Mouse (Mus musculus) retina, embryonic 14.5 days (tissue): ENCODE results near the gene Nr6a1.
A peak's percentile ranks its signal among the peaks of the same experiment; 100 is the strongest.

ENCODE experiments used
- DNase-seq: peaks from one replicate; pipeline ENCODE4 v3.0.0-alpha.2; 2015; ENCODE audit warnings: low spot score

The Nr6a1 gene

DNA sequence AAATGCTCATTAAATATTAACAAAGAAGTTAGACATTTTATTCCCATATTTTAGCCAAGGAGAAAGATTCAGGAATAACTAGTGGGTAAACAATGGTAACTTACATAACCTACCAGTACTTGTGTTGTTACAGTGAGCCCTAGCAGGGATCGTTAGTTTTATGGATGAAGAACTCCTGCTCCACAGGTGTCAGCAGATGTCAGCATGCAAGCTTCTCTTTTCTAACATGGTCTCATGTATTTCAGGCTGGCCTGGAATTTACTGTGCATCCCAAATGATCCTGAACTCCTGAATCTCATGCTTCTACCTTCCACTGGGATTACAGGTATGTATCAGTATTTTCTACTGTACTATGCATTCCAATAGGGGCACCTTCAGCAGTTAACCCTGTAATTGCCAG is 54.8 kb downstream of the Nr6a1 start:
- DNase-seq: no peak

DNA sequence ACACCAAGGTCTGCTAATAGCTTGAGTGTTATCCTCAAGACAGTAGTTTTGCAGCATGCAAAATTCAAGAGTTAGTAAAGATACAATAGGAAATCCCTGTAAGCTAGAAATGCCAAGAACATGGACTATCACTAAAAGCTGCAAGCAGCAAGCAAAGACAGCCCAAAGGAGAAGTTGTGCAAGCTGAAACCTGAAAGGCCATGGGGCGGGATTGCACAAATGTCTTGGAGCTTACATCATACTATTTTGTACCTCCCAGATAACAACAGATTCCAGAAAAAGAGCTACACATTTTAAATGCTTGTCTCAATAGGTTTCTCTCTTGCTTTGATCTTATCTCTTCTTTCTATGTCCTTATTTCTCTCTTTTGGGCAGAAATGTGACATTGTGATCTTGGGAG is 60.8 kb downstream of the Nr6a1 start:
- no peak for DNase-seq

DNA sequence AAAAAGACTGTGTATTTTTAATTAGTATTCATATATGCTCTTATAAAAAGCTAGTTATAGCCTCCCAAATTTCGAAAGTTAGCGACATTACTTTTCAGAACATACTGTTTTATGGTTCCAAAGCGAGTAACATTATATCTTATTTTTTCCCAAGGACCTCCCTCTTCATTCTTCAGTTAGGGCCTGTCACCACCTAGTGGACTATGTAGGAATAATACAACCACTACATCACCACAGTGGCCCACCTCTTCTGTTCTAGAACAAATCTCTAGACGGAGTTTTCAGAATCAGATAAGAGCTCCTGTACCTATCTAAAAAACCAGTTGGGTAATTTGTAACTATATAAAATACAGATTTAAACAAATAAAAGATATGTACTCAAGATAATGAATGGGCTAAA is 63.5 kb downstream of the Nr6a1 start:
- peak; percentile 78 for DNase-seq

DNA sequence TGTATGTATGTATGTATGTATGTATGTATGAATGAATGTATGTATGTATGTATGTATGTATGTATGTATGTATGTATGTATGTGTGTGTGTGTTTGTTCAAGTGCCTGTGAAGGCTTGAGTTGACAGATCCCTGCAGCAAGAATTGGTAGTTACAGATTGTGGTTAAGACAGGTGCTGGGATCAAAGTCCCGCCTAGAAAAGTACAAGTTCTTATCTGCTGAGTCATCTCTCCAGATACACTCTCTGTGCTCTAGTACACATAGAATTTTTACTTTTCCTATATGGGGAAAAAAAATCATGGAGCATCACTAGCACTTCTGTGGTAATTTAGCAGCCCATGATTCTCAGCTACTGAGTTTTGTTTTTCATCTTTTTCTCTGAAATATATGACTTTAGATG is 75.7 kb downstream of the Nr6a1 start:
- no peak for DNase-seq

DNA sequence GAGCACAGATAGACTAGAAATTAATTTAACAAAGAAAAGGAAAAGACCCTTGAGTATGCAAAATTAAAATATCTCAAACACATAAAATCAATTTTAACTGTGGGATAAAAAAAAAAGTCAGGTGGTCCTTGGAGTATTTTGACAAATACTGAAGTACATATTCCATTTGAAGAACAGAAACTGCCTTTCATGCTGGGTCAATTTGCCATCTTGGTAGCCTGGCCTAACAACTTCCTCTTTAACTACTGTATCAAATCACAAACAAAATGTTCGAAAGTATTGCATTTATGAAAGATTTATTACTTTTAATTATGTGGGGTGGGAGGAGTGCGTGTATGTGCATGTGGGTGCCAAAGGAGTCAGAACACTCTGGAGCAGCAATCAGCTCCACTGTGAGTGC is 81.2 kb downstream of the Nr6a1 start:
- no peak for DNase-seq

DNA sequence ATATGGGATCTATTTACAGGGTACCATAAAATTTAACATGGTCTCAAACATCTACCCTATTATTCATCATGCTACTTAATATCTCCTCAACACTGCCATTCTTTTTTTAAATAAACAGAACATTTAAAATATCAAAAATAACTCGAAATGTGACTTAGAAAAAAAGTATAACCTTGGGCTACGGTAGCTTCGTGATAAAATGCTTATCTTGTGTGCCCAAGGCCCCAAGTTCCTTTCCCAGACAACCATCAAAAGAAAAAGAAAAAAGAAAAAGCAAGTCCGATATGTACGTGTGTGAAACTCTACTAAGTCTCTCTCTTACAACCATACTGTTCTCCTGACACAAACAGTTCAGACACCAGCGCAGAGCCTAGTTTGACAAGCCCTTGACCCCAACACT is 92.0 kb downstream of the Nr6a1 start:
- DNase-seq: no peak

DNA sequence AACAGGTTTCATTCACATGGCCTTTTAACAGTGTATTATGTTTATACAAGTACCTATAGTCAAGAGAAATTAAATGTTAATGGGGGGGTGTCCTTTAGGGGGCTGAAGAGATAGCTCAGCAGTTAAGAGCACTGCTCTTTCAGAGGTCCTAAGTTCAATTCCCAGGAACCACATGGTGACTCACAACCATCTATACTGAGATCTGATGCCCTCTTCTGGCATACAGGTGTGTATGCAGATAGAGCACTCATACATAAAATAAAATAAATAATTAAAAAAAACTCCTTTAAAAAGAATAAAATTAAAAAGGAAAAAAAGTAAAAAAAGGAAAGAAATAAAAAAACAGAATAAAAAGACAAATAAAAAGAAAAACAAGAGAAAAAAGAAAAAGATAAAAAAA is 95.5 kb downstream of the Nr6a1 start:
- DNase-seq: peak; percentile 13

DNA sequence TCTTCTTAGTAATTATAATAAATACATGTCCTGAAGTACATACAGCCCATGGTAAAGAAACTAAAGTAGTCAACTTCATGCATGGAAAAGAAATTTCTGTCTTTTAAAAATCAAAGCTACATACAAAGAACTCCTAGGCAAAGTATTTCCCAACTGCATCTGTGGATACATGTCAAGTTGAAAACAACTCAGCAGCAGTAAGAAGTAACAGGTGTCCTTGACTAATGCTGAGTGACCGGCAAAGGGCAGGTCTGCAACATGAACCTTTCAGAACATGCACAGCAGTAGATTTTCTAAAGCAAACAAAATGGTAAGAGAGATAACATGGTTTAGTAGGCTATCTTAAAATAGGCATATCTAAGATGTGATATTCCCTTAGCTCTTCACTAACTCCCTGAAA is 98.0 kb downstream of the Nr6a1 start:
- DNase-seq: no peak

DNA sequence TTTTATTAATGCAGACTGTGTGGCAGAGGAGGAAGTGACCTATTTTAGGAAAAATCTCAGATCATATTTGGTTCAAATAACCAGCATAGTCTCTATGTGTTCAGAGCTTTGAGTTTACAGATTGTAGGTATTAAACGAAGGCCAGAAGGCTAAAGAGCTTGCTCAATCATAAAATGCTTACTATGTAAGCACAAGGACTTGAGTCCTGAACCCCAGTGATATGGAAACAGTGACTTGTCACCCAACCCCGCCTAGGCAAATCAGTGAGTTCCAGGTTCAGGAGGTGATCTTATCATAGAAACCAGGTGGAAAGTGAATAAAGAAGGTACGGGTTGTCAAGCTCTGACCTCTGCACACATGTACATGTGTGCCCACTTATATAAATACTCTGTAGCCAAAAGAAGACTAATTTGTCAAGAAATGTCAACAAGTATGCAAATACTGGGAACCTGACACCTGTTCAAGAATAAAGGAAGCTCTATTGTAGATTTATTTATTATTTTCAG is 99.6 kb downstream of the Nr6a1 start:
- DNase-seq: no peak

DNA sequence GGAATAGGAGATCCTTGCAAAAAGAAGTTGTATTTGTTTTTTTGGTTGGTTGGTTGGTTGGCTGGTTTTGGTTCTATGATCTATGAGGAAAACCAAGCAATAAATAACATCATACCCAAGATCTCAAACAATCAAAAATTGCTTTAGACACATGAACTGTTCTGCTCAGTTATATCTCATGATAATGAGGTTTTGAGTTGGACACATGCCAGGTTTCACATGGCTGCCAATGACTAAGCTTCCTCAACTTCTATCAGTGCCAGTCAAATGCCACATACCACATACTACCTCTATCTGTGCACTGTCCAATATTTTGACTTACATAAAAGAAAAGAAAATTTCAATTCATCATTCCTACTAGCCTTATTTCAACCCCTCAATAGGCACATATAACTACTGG is 101.3 kb downstream of the Nr6a1 start:
- DNase-seq: peak; percentile 40

DNA sequence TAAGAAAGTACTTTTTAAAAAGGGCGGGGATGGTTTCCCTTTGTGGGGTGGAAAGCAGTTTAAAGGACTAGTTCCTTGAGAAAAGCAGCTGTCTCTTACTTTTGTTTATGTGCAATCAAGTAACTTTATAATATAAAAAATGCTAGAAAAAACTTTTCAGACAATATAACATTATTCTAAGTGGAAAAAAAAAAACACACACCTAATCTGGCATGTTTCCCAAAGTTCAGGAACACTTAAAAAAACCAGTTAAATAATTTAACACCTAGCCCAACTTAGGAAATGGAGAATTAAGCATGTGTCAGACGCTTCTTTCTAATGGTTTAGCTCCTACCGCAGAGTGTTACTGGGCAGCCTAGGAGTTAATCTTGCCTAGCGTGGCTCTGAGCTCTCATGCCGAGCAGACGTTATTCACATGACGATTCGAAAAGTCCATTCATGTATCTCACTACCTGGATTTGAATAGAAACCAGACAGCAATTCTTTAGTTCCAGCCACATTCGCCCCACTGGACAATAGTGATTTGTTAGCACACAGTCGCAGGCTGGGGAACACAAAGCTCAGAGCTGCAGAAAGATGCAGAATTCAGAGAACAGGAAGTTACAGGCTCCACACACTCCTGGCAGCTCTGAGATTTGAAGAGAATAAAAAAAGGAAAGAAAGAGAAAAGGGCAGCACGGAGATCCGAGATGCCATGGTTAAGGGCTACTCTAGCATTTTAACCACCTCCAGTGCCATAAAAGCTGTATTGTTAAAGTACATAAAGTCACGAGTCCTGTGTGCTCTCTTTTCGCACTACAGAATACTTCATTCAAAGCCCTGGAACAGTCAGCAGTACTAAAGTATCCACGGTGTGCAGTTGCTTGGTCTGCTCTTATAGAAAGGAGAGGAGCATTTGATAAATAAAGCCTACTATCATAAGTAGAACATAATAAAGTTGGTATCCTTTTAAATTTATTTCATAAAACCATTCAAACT is 102.4 kb downstream of the Nr6a1 start:
- DNase-seq: peak; percentile 71

DNA sequence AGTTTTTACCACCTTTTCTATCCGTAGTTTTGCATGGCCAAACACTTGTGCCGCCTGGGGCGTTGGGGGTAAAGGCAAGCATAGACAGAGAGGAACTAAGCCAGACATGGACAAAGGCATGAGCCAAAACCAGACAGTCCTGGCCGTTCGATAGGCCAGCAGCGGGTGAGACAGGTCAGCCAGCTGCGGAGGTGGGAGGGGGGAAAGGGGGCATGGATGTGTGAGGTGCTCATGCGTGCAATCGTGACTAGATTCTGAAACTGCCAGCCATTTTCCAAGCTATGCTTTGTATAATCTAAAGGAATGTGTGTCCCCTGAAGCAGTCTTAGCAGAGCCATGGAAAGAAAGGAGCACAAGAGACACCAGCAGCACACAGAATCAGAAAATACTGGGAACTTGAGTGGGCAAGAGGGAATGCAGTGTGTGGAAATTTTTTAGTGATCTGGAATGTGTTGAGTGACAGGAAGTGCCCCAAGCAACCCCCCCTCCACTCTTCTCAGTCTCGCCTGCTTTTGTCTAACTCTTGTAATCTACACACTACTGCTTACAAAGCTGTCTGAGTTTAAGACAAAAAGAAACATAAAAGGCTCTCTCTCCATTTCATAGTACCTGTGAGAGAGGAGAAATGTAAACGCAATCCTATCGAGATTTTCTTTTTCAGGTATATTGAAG is 103.4 kb downstream of the Nr6a1 start:
- DNase-seq: peak; percentile 83

DNA sequence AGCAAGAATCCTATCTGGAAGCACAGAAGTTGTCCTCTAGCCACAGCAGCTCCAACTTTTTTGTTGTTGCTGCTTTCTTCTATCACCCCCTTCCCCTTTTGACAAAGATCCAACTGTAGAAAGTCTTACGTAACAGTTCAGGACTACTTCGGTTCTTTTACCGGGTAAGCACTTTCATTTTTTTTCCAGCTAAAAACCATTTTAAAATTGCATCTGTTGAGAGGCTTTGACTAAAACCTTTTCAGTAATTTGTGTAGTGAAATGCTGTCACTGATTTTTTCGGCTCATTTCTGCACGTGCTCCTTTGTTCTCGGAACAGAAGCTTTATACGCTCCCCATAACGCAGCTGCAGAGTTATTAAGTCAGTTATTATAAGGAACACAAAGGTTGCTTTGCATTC is 104.1 kb downstream of the Nr6a1 start:
- DNase-seq: no peak

DNA sequence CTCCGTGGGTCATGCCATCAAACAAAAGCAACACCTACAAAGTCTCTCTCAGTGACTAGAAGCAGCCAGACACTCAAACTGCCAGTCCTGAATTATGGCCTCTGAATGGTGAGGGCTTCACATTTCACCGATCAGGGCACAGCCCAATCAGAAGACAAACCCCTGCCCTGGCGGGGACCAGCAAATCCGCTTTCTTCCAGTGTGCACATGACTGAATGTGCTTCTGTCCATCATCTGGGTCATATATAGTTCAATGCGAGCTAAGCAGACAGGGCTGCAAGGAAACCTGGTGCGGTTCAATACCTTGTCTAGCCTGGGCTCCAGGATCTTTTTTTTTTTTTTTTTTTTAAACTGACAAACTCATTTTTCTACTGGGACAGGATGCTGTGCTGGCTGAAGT is 104.5 kb downstream of the Nr6a1 start:
- peak; percentile 89 for DNase-seq

DNA sequence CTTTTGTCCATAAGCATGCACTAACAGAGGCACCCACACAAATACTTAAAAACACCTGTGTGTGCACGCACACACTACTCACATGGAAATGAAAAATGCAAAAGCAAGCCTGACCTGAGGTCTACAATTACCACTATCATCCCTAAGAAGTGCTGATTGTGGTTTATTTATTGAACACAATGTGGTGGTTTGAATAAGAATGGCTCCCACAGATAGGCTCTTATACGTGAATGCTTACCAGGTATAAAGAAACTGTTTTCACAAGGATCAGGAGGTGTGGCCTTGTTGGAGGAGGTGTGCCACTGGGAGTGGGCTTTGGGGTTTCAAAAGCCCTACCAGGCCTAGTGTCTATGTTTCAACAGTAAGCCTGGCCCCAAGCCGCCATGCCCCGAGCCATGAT is 110.0 kb downstream of the Nr6a1 start:
- DNase-seq: no peak

DNA sequence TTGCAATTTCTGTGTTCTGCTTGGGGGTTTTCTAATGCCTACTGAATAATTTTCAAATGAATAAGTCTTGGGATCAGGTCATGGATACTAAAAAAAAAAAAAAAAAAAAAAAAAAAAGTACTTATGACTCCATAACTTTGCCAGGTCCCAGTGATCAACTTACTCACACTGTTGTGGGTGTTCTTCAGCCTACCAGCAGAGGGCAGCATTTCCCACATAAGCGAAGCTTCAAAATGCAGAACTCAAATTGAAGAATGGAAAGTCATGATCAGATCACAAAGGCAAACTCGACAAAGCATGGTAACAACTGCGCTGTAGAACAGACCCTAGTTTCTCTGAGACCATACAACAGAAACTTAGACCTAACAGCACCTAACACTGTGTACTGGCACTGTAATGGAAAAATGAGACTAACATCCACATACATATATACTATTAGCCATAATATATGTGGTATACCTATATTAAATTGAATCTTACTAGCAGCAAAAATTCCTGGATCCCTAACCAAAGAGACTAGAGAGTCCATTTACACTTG is 130.3 kb downstream of the Nr6a1 start:
- peak; percentile 86 for DNase-seq

DNA sequence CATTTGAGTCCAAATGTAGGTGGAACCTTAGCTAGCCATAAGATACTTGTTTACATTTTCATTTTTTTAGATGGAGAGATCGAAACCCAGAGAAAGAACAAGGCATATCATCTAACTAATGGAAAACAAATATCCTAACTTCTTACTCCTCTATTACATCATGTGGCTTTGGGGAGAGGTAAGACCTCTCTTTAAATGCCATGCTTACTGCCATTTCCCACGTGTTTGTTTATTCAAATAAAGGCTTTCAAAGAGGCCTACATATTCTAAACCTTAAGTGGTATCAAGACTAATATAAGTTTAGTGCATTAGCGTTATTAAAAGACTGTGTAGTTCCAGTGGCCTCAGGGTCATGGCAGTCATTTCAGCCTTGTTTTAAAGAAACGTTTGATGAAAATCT is 140.2 kb downstream of the Nr6a1 start:
- DNase-seq: no peak

DNA sequence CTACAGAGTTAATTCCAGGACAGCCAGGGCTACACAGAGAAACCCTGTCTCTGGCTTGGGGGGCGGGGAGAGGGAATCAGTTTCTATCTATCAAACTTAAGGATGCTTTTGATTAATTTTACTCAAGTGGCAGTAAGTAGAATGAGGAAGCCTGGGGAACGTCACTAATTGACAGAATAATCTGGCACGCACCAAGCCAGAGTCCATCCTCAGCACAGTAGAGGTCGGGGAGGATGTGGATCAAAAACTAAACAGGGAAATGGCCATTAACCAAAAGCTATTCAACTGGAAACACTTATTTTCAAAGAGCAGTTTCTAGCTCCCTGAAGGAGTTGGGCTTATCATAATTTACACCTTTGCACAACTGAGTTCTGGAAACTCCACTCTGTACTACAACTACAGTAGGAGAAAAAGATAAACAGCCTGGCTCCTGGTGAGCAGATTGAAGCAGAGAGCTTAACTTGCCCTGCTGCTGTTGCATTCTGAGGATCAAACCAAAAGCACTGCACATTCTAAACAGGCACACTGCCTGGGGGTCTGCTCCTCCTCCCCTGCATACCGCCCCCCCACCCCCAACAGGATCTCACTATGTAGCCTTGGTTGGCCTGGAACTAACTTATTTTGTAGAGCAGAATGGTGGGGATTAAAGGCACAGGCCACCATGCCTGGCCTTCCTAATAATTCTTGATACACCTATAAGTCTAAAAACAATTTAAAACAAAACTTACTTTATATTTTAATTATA is 141.1 kb downstream of the Nr6a1 start:
- DNase-seq: peak; percentile 5

DNA sequence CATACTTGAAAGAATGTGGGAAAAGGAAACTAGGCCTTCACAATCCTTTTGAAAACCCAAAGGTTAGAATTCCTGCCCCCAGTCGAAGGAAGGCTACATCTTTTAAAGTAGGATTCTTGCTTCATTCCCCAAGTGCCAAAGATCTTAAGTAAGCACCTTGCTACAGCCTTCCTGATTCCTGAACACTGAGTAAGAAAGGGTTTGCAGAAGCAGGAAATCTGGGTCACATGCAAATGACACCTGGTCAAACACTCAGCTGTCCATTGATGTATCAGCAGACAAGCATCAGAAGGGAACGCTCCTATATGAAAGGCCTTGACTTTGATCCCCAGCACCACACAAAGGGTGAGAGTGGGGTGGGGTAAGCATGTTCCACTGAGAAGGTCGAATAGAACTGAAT is 142.4 kb downstream of the Nr6a1 start:
- peak; percentile 5 for DNase-seq

DNA sequence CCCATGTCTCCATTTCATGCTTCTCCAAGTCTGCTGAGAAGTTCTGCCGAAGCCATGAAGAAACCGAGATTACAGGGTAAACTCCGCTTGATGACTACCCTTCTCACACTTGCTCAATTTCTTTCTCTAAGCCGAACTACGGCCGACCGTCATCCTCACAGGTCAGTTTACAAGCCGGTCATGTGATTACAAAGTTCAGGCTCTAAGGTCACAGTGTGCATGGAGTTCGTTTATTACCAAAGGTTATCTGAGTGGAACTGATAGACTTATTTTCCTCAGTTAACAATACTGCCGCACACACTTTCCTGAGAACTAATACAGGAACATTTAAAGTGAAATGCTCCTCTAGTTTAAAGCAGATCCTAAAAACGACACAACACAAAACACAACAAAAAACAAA is 143.1 kb downstream of the Nr6a1 start:
- DNase-seq: peak; percentile 28

DNA sequence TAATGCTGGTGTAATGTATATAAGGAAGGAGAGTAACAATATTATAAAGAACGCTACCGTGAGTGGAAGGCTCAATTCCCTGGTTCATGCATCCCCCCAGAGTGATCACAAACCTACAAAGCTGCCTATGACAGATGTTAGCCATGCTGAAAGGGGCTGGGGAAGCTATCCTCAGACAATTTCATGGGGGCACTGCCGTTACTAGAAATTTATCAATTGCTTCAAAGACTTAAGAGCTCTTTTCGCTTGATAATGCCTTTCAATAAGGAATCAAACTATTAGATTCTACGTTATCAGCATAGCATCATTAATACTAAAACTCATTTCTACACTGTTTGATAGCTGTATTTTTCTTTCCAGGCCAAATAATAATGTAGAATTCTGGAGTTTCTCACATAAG is 144.1 kb downstream of the Nr6a1 start:
- peak; percentile 13 for DNase-seq

DNA sequence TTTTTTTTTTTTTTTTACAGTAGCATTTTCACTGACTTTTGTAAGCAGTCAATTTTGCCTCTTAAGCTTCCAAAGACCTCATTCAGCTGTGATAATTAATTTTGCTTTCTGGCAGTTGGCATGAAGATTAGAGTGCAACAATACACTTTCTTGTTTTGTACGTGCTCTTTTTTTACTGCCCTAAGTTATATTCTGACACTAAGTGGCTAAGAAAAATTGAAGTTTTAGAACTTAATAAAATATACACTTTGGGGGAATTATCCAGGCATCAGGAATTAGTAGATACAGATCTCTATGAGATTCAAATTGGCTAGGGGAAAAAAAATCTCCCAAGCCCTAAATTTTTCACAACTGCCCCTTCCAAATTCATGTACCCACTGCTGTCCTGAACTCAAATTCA is 144.8 kb downstream of the Nr6a1 start:
- DNase-seq: peak; percentile 5
